Mouse (Mus musculus) hindbrain, embryonic 13.5 days (tissue): ENCODE measurements around the gene Olfr498. TPM values are rescaled to one million over a fixed set of nuclear protein-coding genes. Genes with fewer than 3 reads are reported as not detected.

Experiments used
- ATAC-seq: fragments of 200-750 bp; cut with Nextera tagmentation; 2 replicates; pipeline ENCODE4 v1.8.0; 2017; ENCODE audit warnings: moderate TSS enrichment; ENCODE audit not compliant: low FRiP score
- H3K27ac ChIP-seq: fragments of 300-500 bp; sonication (generic); 2 replicates; pipeline ENCODE4 v1.5.1; 2015; ENCODE audit warnings: inconsistent platforms, mild to moderate bottlenecking, moderate library complexity
- H3K27me3 ChIP-seq: fragments of 300-500 bp; sonication (generic); 2 replicates; pipeline ENCODE4 v1.6.1; 2015; ENCODE audit warnings: mild to moderate bottlenecking, inconsistent platforms
- H3K36me3 ChIP-seq: fragments of 300-500 bp; sonication (generic); 2 replicates; pipeline ENCODE4 v1.6.1; 2015; ENCODE audit warnings: mild to moderate bottlenecking, inconsistent platforms
- H3K4me1 ChIP-seq: fragments of 300-500 bp; sonication (generic); replicated peaks from 2 replicates; pipeline ENCODE4 v1.6.1; 2015; ENCODE audit warnings: inconsistent platforms
- H3K4me2 ChIP-seq: fragments of 300-500 bp; sonication (generic); 2 replicates; pipeline ENCODE4 v1.6.1; 2015; ENCODE audit warnings: inconsistent platforms, mild to moderate bottlenecking, moderate library complexity
- H3K4me3 ChIP-seq: fragments of 300-500 bp; sonication (generic); 2 replicates; pipeline ENCODE4 v1.5.1; 2015; ENCODE audit warnings: mild to moderate bottlenecking, inconsistent platforms
- H3K9ac ChIP-seq: fragments of 300-500 bp; sonication (generic); 2 replicates; pipeline ENCODE4 v1.6.1; 2015; ENCODE audit warnings: mild to moderate bottlenecking, inconsistent platforms
- H3K9me3 ChIP-seq: fragments of 300-500 bp; sonication (generic); 2 replicates; pipeline ENCODE4 v1.6.1; 2016; ENCODE audit warnings: inconsistent platforms
- WGBS: fragments of 180-500 bp; shearing (Covaris S2); methylation state at CpG from one replicate; pipeline ENCODE4 v1.1.7; 2015; 5-methylcytosine and 5-hydroxymethylcytosine counted together
- polyA plus RNA-seq: library from polyadenylated mRNA; unstranded; fragments of >200 nt; fragmentation: Nextera tagmentation; extraction: Ambion mirVana; gene quantifications from 2 replicates; pipeline ENCODE4 v1.2.1, GENCODE M21; 2015

The Olfr498 gene
- not detected in 2 replicates for polyA plus RNA-seq

DNA sequence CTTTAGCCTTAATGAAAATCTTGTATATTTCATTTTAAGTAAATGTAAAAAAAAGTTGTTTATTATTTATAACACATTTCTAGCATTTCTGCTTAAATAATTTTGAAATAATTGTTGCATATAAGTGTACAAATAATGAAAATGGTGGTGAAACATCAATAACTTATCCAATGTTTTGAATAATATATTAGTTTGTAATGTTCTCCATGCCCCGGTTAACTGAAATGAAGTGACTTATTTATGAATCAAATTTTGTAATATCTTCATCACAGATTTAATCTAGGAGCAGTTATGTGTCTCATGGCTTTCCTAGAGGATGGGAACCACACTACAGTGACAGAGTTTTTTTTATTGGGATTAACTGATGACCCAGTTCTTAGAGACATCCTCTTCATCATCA is at the start of gene Olfr498:
Gene Olfr498 (plus strand): TSS at position 301 of the 400 bp plus-strand sequence.
- Histone ChIP-seq H3K4me3 (no peak within 1 kb of the TSS), H3K27ac (no peak within 1 kb of the TSS), H3K9me3 (no peaks in the 10 kb centered on the region), H3K36me3 (no peaks in the 10 kb centered on the region), H3K9ac (no peak within 1 kb of the TSS), H3K4me1 (no peaks in the 10 kb centered on the region), H3K27me3 (no peaks in the 10 kb centered on the region), H3K4me2 (no peak within 1 kb of the TSS)
- 96% methylated on average over 1 of the region's 1 CpGs for WGBS
- ATAC-seq: no peak

DNA sequence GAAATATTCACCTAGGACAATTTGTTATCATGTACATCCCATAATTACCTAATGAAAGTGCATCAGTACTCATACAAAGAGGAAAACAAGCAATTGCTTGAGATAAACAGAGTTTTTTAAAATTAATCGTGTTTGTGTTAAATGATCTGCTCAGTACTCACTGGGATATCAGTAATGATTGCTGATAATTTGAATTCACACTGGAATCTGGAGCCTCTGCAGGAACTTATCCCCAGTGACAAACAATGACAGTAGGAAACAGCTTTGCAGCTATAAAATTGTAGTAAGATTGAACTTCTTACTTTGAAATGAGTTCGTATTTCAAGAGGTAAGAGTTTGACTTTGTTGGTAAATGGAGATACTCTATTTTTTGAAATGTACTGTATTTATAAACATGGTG is 45.0 kb upstream of the Olfr498 start, which contains the start of gene Olfr497:
Gene Olfr497 (plus strand): TSS at position 301 of the 400 bp plus-strand sequence.
- no peak within 1 kb of the TSS for H3K4me2 ChIP-seq
- no peak within 1 kb of the TSS for H3K4me3 ChIP-seq
- H3K36me3 ChIP-seq: no peaks in the 10 kb centered on the region
- H3K9ac ChIP-seq: no peak within 1 kb of the TSS
- no peaks in the 10 kb centered on the region for H3K27me3 ChIP-seq
- no peaks in the 10 kb centered on the region for H3K4me1 ChIP-seq
- 83% methylated on average over 2 of the region's 2 CpGs for WGBS
- no peaks in the 10 kb centered on the region for H3K9me3 ChIP-seq
- no peak within 1 kb of the TSS for H3K27ac ChIP-seq
- ATAC-seq: no peak

Other genes with a start within 250 kb of the Olfr498 start
- not detected in 2 replicates for gene Olfr488, start 207.0 kb upstream of the Olfr498 start, polyA plus RNA-seq
- not detected in 2 replicates for gene Olfr490, start 176.4 kb upstream of the Olfr498 start, polyA plus RNA-seq
- not detected in 2 replicates for gene Olfr491, start 151.9 kb upstream of the Olfr498 start, polyA plus RNA-seq
- not detected in 2 replicates for gene Olfr492, start 141.7 kb upstream of the Olfr498 start, polyA plus RNA-seq
- gene Olfr493, start 118.3 kb upstream of the Olfr498 start, polyA plus RNA-seq: not detected in 2 replicates
- not detected in 2 replicates for gene Olfr494, start 100.0 kb upstream of the Olfr498 start, polyA plus RNA-seq
- gene Olfr495, start 72.2 kb upstream of the Olfr498 start, polyA plus RNA-seq: not detected in 2 replicates
- not detected in 2 replicates for gene Olfr497, start 44.9 kb upstream of the Olfr498 start, polyA plus RNA-seq
- not detected in 2 replicates for gene Olfr502, start 59.7 kb downstream of the Olfr498 start, polyA plus RNA-seq
- not detected in 2 replicates for gene Olfr503, start 79.2 kb downstream of the Olfr498 start, polyA plus RNA-seq
- gene Olfr504, start 100.5 kb downstream of the Olfr498 start, polyA plus RNA-seq: not detected in 2 replicates
- not detected in 2 replicates for gene Olfr506, start 145.5 kb downstream of the Olfr498 start, polyA plus RNA-seq
- gene Olfr507, start 156.5 kb downstream of the Olfr498 start, polyA plus RNA-seq: not detected in 2 replicates
- gene Olfr508, start 164.7 kb downstream of the Olfr498 start, polyA plus RNA-seq: not detected in 2 replicates
- 0.05 and 0.06 TPM in 2 replicates for gene Olfr509, start 186.6 kb downstream of the Olfr498 start, polyA plus RNA-seq
- gene Olfr510, start 201.1 kb downstream of the Olfr498 start, polyA plus RNA-seq: not detected in 2 replicates
- not detected in 2 replicates for gene Olfr512, start 248.0 kb downstream of the Olfr498 start, polyA plus RNA-seq